Mouse (Mus musculus) kidney, adult 11 months (tissue): ENCODE data around the gene Olfr609.
"Not testable (repeated sequence)": the region's sequence is repeated elsewhere in the genome, so short reads cannot be mapped to it uniquely, and the experiment has no call there.

Source experiments
- DNase-seq: peaks from one replicate; pipeline ENCODE4 v3.0.0; 2022

Gene Olfr609

GRCm38 (mm10) chr7:103497962-103498361, at the start of gene Olfr609:
Gene Olfr609, minus strand, starts transcription at chr7:103498062.
- no peak for DNase-seq

DNA sequence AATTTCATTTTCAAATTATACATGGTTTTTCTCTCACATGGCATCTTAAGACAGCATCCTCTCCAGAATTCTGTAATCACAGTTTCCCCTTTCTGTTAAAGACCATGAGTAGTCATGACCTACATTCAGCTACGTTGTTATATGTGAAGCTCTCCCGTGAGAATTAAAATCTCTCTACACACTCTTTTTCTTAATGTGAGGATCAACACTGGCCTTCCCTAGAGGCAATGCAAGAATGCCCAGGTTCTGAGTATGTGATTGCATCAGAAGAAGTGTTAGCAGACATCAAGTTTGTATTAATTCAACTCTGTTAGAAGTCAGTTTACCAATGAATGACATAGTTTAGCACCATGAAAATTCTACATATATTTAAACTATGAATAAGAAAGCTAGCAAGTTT, 44.8 kb upstream of the Olfr609 start, which contains the start of gene Olfr612:
Gene Olfr612 (minus strand): TSS at position 101 of the 400 bp plus-strand sequence.
- not testable (repeated sequence) for DNase-seq

DNA sequence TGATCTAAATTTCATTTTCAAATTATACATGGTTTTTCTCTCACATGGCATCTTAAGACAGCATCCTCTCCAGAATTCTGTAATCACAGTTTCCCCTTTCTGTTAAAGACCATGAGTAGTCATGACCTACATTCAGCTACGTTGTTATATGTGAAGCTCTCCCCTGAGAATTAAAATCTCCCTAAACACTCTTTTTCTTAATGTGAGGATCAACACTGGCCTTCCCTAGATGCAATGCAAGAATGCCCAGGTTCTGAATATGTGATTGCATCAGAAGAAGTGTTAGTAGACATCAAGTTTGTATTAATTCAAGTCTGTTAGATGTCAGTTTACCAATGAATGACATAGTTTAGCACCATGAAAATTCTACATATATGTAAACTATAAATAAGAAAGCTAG, 22.9 kb upstream of the Olfr609 start, which contains the start of gene Olfr611:
Gene Olfr611 (minus strand): TSS at position 101 of the 400 bp plus-strand sequence.
- DNase-seq: not testable (repeated sequence)

DNA sequence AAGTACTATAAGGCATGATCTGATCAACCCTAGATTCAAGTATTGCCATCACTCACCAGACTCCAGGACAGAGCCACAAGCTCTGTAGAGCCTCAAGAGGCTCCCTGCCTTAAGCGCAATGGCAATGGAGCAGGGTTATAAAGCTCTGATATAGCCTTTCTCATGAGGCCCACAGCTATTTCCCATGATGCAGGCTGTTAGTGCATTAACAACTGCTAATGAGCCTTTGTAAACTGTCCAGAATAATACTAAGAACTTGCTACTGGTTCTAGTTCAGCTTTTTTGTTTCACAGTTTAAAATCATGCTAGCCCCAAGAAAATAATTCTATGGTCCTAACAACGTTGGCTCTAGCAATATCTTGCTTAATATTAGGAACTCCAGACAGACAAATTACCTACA, 14.2 kb upstream of the Olfr609 start, which contains the start of gene Olfr610:
Gene Olfr610 (minus strand): TSS at position 101 of the 400 bp plus-strand sequence.
- no peak for DNase-seq

DNA sequence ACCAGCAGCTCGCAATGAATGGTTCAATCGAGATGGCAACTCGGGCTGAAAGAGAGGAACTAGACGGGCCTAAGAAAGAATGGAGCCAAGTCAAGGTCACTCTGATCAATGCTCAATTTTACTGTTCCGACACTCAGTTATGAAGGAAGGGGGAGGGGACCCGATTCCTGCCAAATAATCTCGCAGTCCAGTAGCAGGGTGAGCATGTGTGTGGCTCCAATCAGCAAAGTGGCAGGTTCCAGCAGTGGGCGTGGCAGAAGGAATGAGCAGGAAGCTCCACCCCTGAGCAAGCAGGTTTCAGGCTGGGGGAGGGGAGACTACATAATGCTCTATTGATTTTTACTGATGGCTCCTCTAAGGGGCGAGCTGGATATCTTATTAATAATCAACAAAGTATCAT, 20.8 kb downstream of the Olfr609 start:
- not testable (repeated sequence) for DNase-seq

DNA sequence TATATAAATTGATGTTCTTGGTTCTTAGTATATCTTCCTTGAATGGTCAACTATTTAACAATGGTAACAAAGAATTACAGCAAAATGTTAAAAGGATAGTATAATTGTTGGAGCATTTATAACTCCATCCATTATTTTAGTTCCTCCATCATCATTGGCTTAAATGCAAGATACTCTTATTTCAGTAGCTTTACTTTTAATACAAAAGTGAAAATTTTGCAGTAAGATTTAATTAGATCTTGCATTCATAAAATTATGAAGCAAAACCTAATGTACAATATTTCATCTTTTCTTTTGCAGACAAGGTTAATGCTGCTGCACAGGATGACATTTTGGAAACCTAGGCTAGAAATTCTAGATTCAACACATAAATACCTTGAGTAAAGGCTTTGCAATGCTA, 28.3 kb downstream of the Olfr609 start, which contains the start of gene Olfr608:
Gene Olfr608 (plus strand): TSS at position 301 of the 400 bp plus-strand sequence.
- no peak for DNase-seq

- DNase-seq: no peak
Observed at GRCm38 (mm10) chr7:103460590-103460989, 37.3 kb downstream of the Olfr609 start.

DNA sequence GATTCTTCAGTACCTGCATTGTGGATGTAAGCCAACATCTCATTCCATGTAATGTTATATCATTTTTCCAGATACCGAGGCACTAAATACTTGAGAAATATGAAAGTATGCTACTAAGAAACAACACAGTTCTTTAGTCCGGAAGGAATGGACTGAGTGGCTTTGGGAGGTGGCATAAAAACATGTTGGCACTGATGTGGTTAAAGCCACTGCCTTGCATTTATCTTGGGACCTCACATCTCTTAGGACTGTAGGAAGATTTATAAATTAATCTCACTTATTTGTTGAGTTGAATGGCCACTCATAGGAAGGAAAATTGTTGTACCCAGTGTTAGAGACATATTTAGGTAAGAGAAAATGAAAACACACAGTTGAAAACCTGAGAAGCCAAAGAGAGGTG, 49.1 kb downstream of the Olfr609 start, which contains the start of gene Olfr606:
Gene Olfr606 (plus strand): TSS at position 301 of the 400 bp plus-strand sequence.
- no peak for DNase-seq

DNA sequence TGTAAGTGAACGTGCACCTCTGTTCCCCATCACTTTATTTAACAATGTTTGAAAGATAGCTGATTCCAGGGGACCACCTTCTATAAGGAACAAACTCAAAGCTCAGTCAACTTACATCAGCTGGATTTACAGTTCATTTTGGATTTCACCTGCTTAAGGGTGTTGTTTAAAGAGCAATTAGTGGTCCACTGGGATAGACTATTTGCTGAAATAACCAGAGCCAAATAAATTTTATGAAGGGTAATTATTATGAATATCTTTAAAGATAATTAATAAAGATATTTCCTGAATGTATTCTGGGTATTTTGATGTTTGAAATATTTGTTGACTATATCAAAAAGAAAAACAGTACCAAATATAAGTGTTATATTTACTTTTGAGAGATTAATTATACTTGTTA, 52.5 kb downstream of the Olfr609 start, which contains the start of gene Olfr605:
Gene Olfr605 (minus strand): TSS at position 101 of the 400 bp plus-strand sequence.
- no peak for DNase-seq
